Mouse (Mus musculus): Measurements from ENCODE around the gene Art5.

DNA sequence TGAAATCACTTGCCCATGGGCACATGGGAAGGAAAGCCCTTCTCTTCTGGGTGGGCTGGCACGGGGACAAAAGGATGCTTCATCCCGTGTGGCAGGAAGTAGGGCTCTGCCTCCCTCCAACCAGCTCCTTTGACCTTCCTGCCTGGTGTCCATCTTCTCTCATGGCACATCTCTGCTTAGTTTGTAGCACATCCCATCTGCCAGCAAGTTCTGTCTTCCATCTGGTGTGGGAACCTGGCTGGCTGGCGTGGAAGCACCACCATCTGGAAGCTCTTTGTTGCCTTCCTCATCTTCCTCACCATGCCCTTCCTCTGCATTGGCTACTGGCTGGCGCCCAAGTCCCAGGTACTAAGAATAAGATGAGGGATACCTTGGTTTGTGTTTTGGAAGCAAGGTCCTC, 22.0 kb downstream of the Art5 start:
- no peak for TF ChIP-seq ZNF384 (IDR thresholded peaks at IDR 0.05; ENCODE audit: low read depth, low read length)
- no peak for TF ChIP-seq POLR2A (IDR thresholded peaks at IDR 0.05; ENCODE audit: low read depth, low read length)
- no peak for TF ChIP-seq SMC3 (IDR thresholded peaks at IDR 0.05; ENCODE audit: low read depth, low read length)
- TF ChIP-seq EP300 (IDR thresholded peaks at IDR 0.05; ENCODE audit: low read length) = no peak
- no peak for TF ChIP-seq MYC (IDR thresholded peaks at IDR 0.05; ENCODE audit: low read depth, low read length)
- no peak for TF ChIP-seq TBP (conservative IDR thresholded peaks at IDR 0.05; ENCODE audit: low read depth, low read length)
